Mouse (Mus musculus): Measurements from ENCODE around the gene Fgf9. TPM values are rescaled to one million over a fixed set of nuclear protein-coding genes. Genes with fewer than 3 reads are reported as not detected.

Fgf9 gene
- polyA plus RNA-seq (2011; ENCODE audit: insufficient read depth, insufficient read length, low replicate concordance, missing spikeins) = not detected in 2 replicates

- Histone ChIP-seq H3K27ac (ENCODE audit: control insufficient read depth, insufficient read depth, low read depth, low read length, poor library complexity) (no peak within 1 kb of the TSS), H3K4me1 (ENCODE audit: control insufficient read depth, insufficient read depth, low read length) (no peaks in the 10 kb centered on the region), H3K4me3 (replicated peaks; ENCODE audit: control insufficient read depth, low read depth, low read length) (no peak within 1 kb of the TSS)
- TF ChIP-seq CTCF (IDR thresholded peaks at IDR 0.05; ENCODE audit: control insufficient read depth, insufficient read depth, low read length) = no peak
- no peak for TF ChIP-seq POLR2A (IDR thresholded peaks at IDR 0.05; ENCODE audit: borderline replicate concordance, control insufficient read depth, low read depth, low read length)
- WGBS = under 1% methylated on average over 33 of the region's 33 CpGs
These were observed at the start of gene Fgf9 for GRCm38 (mm10) chr14:58070481-58071119. TSS of gene Fgf9 (plus strand) at chr14:58070547.

- Histone ChIP-seq H3K27ac (ENCODE audit: control insufficient read depth, insufficient read depth, low read depth, low read length, poor library complexity) (no peak overlapping the region), H3K4me1 (ENCODE audit: control insufficient read depth, insufficient read depth, low read length) (no peaks in the 10 kb centered on the region), H3K4me3 (replicated peaks; ENCODE audit: control insufficient read depth, low read depth, low read length) (no peak overlapping the region)
- 8% methylated on average over 8 of the region's 8 CpGs for WGBS
- TF ChIP-seq POLR2A (IDR thresholded peaks at IDR 0.05; ENCODE audit: borderline replicate concordance, control insufficient read depth, low read depth, low read length) = no peak
- no peak for TF ChIP-seq CTCF (IDR thresholded peaks at IDR 0.05; ENCODE audit: control insufficient read depth, insufficient read depth, low read length)
These were observed 35.8 kb upstream of the Fgf9 start for GRCm38 (mm10) chr14:58034567-58034966.

GRCm38 (mm10) chr14:58036174-58036573 is 34.2 kb upstream of the Fgf9 start:
- TF ChIP-seq POLR2A (IDR thresholded peaks at IDR 0.05; ENCODE audit: borderline replicate concordance, control insufficient read depth, low read depth, low read length) (no peak), CTCF (IDR thresholded peaks at IDR 0.05; ENCODE audit: control insufficient read depth, insufficient read depth, low read length) (no peak)
- WGBS = 55% methylated on average over 6 of the region's 6 CpGs
- no peak overlapping the region for H3K4me3 ChIP-seq (replicated peaks; ENCODE audit: control insufficient read depth, low read depth, low read length)
- no peaks in the 10 kb centered on the region for H3K4me1 ChIP-seq (ENCODE audit: control insufficient read depth, insufficient read depth, low read length)
- H3K27ac ChIP-seq (ENCODE audit: control insufficient read depth, insufficient read depth, low read depth, low read length, poor library complexity) = no peak overlapping the region

- no peaks in the 10 kb centered on the region for H3K4me1 ChIP-seq (ENCODE audit: control insufficient read depth, insufficient read depth, low read length)
- no peak overlapping the region for H3K4me3 ChIP-seq (replicated peaks; ENCODE audit: control insufficient read depth, low read depth, low read length)
- WGBS = 60% methylated on average over 4 of the region's 4 CpGs
- no peak overlapping the region for H3K27ac ChIP-seq (ENCODE audit: control insufficient read depth, insufficient read depth, low read depth, low read length, poor library complexity)
- TF ChIP-seq CTCF (IDR thresholded peaks at IDR 0.05; ENCODE audit: control insufficient read depth, insufficient read depth, low read length) (no peak), POLR2A (IDR thresholded peaks at IDR 0.05; ENCODE audit: borderline replicate concordance, control insufficient read depth, low read depth, low read length) (no peak)
These were observed 23.6 kb upstream of the Fgf9 start for GRCm38 (mm10) chr14:58046639-58047284.

- H3K4me3 ChIP-seq (replicated peaks; ENCODE audit: control insufficient read depth, low read depth, low read length) = no peak overlapping the region
- H3K4me1 ChIP-seq (ENCODE audit: control insufficient read depth, insufficient read depth, low read length) = no peaks in the 10 kb centered on the region
- 86% methylated on average over 5 of the region's 5 CpGs for WGBS
- no peak overlapping the region for H3K27ac ChIP-seq (ENCODE audit: control insufficient read depth, insufficient read depth, low read depth, low read length, poor library complexity)
- TF ChIP-seq POLR2A (IDR thresholded peaks at IDR 0.05; ENCODE audit: borderline replicate concordance, control insufficient read depth, low read depth, low read length) (no peak), CTCF (IDR thresholded peaks at IDR 0.05; ENCODE audit: control insufficient read depth, insufficient read depth, low read length) (no peak)
These were observed 19.7 kb upstream of the Fgf9 start for GRCm38 (mm10) chr14:58050691-58051090.

- Histone ChIP-seq H3K27ac (ENCODE audit: control insufficient read depth, insufficient read depth, low read depth, low read length, poor library complexity) (no peak overlapping the region), H3K4me1 (ENCODE audit: control insufficient read depth, insufficient read depth, low read length) (no peaks in the 10 kb centered on the region), H3K4me3 (replicated peaks; ENCODE audit: control insufficient read depth, low read depth, low read length) (no peak overlapping the region)
- TF ChIP-seq CTCF (IDR thresholded peaks at IDR 0.05; ENCODE audit: control insufficient read depth, insufficient read depth, low read length) (no peak), POLR2A (IDR thresholded peaks at IDR 0.05; ENCODE audit: borderline replicate concordance, control insufficient read depth, low read depth, low read length) (no peak)
- WGBS = 69% methylated on average over 2 of the region's 2 CpGs
These were observed 2.8 kb upstream of the Fgf9 start for GRCm38 (mm10) chr14:58067586-58067985.

GRCm38 (mm10) chr14:58068641-58069040 is 1.7 kb upstream of the Fgf9 start:
- no peak for TF ChIP-seq POLR2A (IDR thresholded peaks at IDR 0.05; ENCODE audit: borderline replicate concordance, control insufficient read depth, low read depth, low read length)
- TF ChIP-seq CTCF (IDR thresholded peaks at IDR 0.05; ENCODE audit: control insufficient read depth, insufficient read depth, low read length) = no peak
- WGBS = 72% methylated on average over 1 of the region's 1 CpGs
- H3K4me1 ChIP-seq (ENCODE audit: control insufficient read depth, insufficient read depth, low read length) = no peaks in the 10 kb centered on the region
- H3K4me3 ChIP-seq (replicated peaks; ENCODE audit: control insufficient read depth, low read depth, low read length) = no peak overlapping the region
- H3K27ac ChIP-seq (ENCODE audit: control insufficient read depth, insufficient read depth, low read depth, low read length, poor library complexity) = no peak overlapping the region

- no peaks in the 10 kb centered on the region for H3K4me1 ChIP-seq (ENCODE audit: control insufficient read depth, insufficient read depth, low read length)
- H3K27ac ChIP-seq (ENCODE audit: control insufficient read depth, insufficient read depth, low read depth, low read length, poor library complexity) = no peak overlapping the region
- no peak overlapping the region for H3K4me3 ChIP-seq (replicated peaks; ENCODE audit: control insufficient read depth, low read depth, low read length)
- TF ChIP-seq POLR2A (IDR thresholded peaks at IDR 0.05; ENCODE audit: borderline replicate concordance, control insufficient read depth, low read depth, low read length) (no peak), CTCF (IDR thresholded peaks at IDR 0.05; ENCODE audit: control insufficient read depth, insufficient read depth, low read length) (no peak)
- WGBS = 3% methylated on average over 6 of the region's 6 CpGs
These were observed 420 bp upstream of the Fgf9 start for GRCm38 (mm10) chr14:58069927-58070326.
